Mouse (Mus musculus): Measurements from ENCODE around the gene S100a3.

The S100a3 gene

DNA sequence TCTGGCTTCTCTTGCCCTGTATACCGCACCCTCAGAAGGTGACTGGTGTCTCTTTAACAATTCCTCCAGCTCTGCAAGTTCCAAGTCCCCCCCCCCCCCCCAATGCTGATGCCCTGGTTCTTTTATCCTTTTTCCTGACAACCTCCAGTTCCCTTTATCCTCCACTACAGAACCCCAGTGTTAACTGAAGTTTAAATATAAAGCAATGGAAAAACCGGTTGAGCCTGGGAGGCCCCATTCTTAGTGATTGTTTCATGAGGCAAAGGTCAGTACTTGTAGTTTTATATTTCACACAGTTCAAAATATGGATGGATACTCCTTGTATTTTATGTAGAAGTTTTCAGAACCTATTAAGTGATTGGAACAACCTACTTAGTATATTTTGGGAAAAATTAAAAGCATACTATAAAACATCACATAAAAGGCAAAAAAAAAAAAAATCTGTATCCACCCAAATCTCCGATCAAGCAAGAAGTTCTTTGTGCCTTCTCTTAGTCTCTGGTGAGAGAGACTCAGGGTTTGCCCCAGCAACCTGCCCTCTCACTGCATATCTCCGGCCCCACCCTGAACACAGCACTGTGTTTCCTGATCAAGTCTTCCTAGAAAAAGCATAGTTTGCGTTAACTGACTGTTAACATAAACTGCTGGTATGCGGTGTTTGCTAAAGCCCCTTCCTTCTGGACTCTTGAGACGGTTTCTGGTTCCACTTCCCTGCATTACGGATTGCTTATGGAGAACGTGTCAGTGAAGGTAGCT, 66.1 kb downstream of the S100a3 start:
- WGBS = 81% methylated on average over 9 of the region's 9 CpGs

DNA sequence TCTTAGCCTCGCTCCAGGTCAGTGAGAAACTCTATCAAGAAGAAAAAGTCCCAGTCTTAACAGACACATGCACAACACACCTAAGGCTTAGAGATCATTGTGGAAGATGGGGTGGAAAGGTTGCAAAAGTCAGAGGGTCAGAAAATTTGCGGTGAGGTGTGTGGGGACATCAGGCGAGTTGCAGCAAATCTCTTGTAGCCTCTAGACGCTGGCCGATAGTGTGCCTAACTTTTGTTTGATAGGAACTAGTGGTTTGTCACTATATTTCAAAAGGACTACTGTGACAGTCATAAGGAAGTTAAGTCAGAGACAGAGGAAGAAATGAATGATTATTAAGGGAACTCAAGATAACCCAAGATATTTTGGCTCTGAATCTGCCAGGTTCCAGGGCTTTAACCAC, 67.0 kb downstream of the S100a3 start:
- WGBS = 96% methylated on average over 5 of the region's 5 CpGs

DNA sequence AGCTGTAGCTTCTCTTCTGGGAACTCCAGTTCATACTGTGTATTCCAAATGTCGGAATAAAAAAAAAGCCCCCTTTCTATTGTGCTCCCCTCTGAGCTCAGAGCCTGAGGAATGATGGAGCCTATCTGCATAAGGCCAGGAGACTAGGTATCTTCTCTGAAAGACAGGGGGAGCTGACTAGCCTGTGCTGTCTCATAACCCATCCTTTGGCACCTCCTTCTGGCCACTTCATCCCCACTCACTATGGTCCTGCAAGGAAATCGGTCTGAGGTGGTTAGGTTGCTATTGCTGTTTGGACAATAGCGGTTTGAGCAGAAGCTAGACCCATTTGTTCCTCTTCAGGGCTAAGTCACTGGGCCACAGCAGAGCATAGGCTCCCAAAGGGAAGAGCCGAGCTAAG, 67.4 kb downstream of the S100a3 start:
- 63% methylated on average over 4 of the region's 4 CpGs for WGBS

DNA sequence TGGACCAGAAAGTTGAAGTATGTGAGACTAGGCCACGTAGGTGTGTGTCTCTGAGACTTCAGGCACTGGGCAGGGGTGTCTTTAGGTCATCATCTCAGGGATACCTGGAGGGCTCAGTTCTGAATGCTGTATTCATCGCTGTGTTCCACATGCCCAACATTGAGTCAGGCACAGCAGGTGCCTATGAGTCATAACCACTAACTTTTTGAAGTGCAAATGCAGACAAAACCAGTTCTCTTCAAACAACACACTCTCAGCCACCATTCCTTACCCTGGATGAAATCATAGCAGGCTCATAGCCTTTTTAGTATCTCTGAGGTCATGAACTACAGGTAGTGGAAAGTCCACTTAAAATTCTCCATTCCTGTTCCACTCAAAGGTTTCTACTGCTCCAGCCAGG, 68.9 kb downstream of the S100a3 start:
- WGBS = 79% methylated on average over 2 of the region's 2 CpGs

DNA sequence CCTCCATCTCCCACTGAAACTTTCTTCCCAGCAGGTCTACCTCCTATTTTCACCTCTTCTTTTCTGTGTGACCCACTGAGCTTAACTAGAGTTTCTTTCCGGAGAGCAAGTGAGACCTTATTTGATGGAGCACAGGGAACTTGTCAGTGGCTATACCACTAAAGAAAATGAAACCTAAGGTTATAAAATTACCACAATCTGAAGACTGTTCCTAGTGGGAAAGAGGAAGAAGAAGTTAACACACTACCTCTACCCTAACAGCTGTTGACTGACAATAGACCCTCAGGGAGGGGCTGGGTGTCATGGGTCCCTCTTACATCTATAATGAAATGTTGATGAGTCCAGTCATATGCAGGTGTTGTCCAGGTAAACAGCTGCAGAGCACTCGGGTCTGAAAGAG, 71.6 kb downstream of the S100a3 start:
- WGBS = 87% methylated on average over 2 of the region's 2 CpGs

DNA sequence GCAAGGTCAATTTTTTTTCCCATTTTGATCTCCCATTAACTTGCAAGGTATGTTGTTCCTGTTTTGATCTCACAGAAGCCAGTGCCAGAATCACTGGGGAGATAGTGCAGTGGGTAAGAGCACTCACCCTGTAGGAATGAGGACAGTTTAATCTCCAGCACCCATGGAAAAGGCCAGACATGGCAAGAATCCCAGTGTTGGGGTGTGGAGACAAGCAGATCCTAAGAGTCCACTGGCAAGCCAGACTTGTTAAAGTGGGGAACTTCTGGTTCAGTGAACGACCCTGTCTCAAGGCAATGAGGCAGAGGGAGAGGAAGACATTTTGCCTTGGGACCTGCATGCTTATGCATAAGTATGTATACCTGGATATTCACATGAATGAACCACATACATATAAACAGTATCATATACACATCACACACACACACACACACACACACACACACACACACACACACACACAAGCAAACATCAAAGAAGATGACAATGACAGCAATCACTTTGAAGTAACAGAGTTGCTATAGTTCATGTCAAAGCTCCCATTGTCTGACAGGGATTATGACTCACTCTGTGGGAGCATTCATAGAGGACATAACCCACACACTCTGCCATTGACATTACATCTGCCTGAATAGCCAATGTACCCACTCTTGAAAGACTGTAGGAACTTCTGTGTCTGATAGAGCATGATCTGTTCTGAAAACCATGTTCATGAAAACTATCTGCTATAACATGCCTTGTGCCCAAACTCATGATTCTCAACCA, 78.3 kb downstream of the S100a3 start:
- WGBS = 50% methylated on average over 1 of the region's 1 CpGs

DNA sequence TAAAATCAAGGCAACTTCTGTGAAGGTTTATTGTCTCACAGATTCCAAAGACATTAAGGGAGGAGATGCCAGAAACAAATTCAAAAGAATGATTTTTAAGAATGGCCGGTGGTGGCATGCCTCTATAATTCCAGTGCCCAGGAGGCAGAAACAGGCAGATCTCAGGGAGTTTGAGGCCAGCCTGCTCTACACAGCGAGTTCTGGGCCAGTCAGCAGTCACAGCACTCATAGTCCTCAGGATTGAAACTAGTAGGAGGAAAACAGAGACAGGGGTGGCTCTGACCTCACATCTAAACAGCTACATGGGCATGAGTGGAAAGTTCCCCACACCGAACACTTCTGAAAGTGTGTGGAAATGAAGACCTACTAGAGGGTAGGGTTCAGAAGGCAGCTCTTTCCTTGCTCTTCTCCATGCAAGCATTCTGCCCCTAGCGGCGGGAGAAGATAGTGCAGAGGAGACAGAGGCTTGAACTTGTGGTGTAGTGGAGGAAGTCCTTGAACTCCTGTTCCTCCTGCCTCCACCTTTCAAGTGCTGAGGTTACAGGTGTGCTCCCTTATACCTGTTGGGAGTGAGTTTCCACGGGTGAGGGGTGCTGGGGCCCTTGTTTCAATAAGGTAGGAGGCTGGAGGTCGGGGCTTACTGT, 79.3 kb downstream of the S100a3 start:
- WGBS = 59% methylated on average over 7 of the region's 7 CpGs

DNA sequence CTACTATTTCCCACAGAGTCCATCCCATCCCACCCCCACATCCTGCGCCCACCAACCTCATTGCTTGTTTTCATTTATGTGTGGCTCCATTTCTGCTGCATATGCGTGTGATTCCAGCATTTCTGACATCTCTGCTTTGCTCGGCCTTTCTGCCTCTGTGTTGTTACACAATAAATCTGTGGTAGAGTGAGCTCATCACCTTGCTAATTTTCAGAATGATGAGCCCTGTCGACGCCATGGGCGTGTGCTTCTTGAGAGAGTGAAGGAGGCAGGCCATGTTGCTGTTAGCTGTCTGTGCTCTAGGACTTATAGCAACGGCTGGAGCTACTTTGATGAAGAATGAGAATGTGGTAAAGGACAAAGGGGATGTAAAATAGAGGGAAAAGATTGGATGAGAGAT, 80.6 kb downstream of the S100a3 start:
- WGBS = 87% methylated on average over 7 of the region's 7 CpGs

DNA sequence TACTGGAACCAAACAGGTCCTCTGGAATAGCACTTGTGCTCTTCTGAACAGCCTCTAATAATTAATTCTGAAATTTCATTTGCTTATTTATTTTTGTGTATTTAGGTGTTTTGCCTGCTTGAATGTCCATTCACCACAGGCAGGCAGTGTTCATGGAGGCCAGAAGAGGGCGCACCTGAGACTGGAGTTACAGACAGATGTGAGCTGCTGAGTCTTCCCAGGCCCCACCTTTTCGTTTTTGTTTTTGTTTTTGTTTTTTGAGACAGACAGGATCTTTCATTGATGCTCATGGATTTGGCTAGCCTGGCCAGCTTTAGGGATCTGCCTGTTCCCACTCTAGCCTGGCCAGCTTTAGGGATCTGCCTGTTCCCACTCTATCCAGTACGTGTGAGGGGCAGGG, 83.8 kb downstream of the S100a3 start:
- 52% methylated on average over 3 of the region's 3 CpGs for WGBS

DNA sequence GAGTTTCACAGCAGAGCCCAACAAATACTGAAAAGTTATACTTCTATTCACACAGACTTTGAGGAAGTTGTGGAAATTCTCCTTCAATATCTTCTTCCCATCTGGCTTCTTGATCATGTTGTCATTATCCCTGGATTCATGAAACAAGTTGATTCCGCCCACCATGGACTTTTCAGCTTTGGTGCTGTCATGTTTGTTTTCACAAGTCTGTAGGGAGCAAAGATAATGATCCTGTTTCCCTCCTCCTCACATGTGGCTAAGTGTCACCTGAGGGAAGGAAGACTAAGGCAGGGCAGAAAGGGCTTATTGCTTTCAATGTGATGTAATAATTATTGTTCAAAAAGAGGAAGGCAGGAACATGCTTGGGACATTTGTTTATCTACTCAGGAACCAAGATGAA, 86.9 kb downstream of the S100a3 start:
- WGBS = 71% methylated on average over 1 of the region's 1 CpGs

DNA sequence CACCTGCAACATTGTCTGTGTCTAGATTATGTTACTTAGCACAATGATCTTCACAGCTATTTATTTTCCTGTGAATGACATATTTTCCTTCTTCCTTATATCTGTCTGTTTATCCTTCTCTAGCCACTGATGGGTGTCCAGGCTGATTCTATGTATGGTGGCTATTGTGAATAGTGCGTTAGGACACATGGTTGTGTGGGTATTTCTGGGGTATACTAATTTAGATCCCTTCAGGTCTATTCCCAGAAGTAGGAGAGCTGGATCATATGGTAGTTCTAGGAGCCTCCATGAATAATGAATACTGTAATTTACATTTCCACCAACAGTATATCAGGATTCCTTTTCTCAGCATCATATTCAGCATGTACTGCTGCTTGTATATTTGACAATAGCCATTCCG, 89.5 kb downstream of the S100a3 start:
- 50% methylated on average over 2 of the region's 2 CpGs for WGBS

Data from cerebral cortex, adult 2 months (tissue).